Mouse (Mus musculus) thymus, postnatal 4 days (tissue): Measurements from ENCODE around the gene Chga.

Source experiments
- DNase-seq: peaks from one replicate; pipeline ENCODE4 v3.0.0; 2021

Gene Chga

GRCm38 (mm10) chr12:102554721-102555516 lies at the start of gene Chga:
TSS of gene Chga (plus strand) at chr12:102554969.
- peak; percentile 88 for DNase-seq

GRCm38 (mm10) chr12:102505131-102505713 lies 49.5 kb upstream of the Chga start:
- no peak for DNase-seq

- no peak for DNase-seq
Measured at GRCm38 (mm10) chr12:102505949-102506348, 48.8 kb upstream of the Chga start.

- DNase-seq = no peak
Measured at GRCm38 (mm10) chr12:102511363-102511762, 43.4 kb upstream of the Chga start.

GRCm38 (mm10) chr12:102514151-102514550 lies 40.6 kb upstream of the Chga start:
- no peak for DNase-seq

GRCm38 (mm10) chr12:102514751-102515150 lies 40.0 kb upstream of the Chga start:
- no peak for DNase-seq

GRCm38 (mm10) chr12:102516151-102516550 lies 38.6 kb upstream of the Chga start:
- no peak for DNase-seq

GRCm38 (mm10) chr12:102517647-102518046 lies 37.1 kb upstream of the Chga start:
- no peak for DNase-seq

GRCm38 (mm10) chr12:102519929-102520720 lies 34.6 kb upstream of the Chga start:
- no peak for DNase-seq

- no peak for DNase-seq
Measured at GRCm38 (mm10) chr12:102521777-102522319, 32.9 kb upstream of the Chga start.

GRCm38 (mm10) chr12:102524216-102524615 lies 30.6 kb upstream of the Chga start:
- no peak for DNase-seq

- DNase-seq = peak; percentile 23
Measured at GRCm38 (mm10) chr12:102524760-102525159, 30.0 kb upstream of the Chga start.

- no peak for DNase-seq
Measured at GRCm38 (mm10) chr12:102527989-102528388, 26.8 kb upstream of the Chga start.

- DNase-seq = no peak
Measured at GRCm38 (mm10) chr12:102535796-102536195, 19.0 kb upstream of the Chga start.

GRCm38 (mm10) chr12:102540278-102540677 lies 14.5 kb upstream of the Chga start:
- DNase-seq = no peak

GRCm38 (mm10) chr12:102541168-102541567 lies 13.6 kb upstream of the Chga start:
- DNase-seq = no peak

GRCm38 (mm10) chr12:102545122-102545521 lies 9.6 kb upstream of the Chga start:
- no peak for DNase-seq

GRCm38 (mm10) chr12:102550529-102550928 lies 4.2 kb upstream of the Chga start:
- peak; percentile 92 for DNase-seq

GRCm38 (mm10) chr12:102551186-102551585 lies 3.6 kb upstream of the Chga start:
- no peak for DNase-seq

GRCm38 (mm10) chr12:102552001-102552400 lies 2.8 kb upstream of the Chga start:
- no peak for DNase-seq

GRCm38 (mm10) chr12:102553705-102554275 lies 979 bp upstream of the Chga start:
- no peak for DNase-seq

GRCm38 (mm10) chr12:102555850-102556249 lies 1.1 kb downstream of the Chga start:
- DNase-seq = no peak

GRCm38 (mm10) chr12:102557372-102557771 lies 2.6 kb downstream of the Chga start:
- no peak for DNase-seq
